Mouse (Mus musculus) G1E (cell line): ENCODE results near the gene Dhtkd1.

Experiments used
- CTCF ChIP-seq: IDR thresholded peaks from 2 replicates; pipeline ENCODE4 v1.5.1; 2012; ENCODE audit warnings: low read depth, low read length, inconsistent platforms, mixed read lengths
- GATA1 ChIP-seq: IDR thresholded peaks from 2 replicates; pipeline ENCODE4 v1.6.1; 2012; ENCODE audit warnings: borderline replicate concordance, low read length, inconsistent platforms, mixed read lengths
- TAL1 ChIP-seq: conservative IDR thresholded peaks from 2 replicates; pipeline ENCODE4 v1.6.1; 2012; ENCODE audit warnings: low read depth, low read length, inconsistent platforms, mixed read lengths

DNA sequence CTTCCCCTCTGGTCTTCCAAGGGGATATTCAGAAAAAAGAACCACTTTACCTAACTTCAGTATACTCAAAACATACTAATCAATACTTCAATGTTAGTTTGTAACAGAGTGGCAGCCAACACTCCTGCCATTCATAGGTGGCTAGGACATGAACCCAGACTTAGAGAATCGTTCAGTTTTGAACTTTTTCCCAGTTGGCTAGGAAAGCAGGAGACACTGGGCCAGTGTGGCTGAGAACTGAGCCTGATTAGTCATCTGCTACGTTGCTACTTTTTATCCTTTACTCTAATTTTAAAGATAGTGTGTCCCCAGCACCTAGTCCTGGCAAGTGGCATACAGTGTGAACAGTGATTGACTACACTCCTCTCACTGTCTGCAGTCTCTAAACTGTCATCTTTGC, 74.9 kb downstream of the Dhtkd1 start:
- TF ChIP-seq TAL1 (no peak), CTCF (no peak), GATA1 (no peak)
